ENCODE assay signal across 8 mouse cellular contexts in genomic region chr7:99380491-99381213, GRCm38 (mm10). TPM values are rescaled to one million over a fixed set of nuclear protein-coding genes. Genes with fewer than 3 reads are reported as not detected.
DNase-seq lines count a peak whose midpoint lies in the region; ATAC-seq and TF ChIP-seq lines count a peak whose summit lies in the region.

No protein-coding gene starts in this region.

- H3K4me2 ChIP-seq in hindbrain, embryonic 15.5 days = peak overlapping the region; percentile 73
- H3K4me2 ChIP-seq in liver, embryonic 16.5 days (ENCODE audit: low read depth, low read length) = peak overlapping the region; percentile 88

- TF ChIP-seq POLR2A in kidney, adult 2 months (IDR thresholded peaks at IDR 0.05; ENCODE audit: low read depth, low read length) = no peak

- H3K27me3 ChIP-seq in kidney, adult 2 months (replicated peaks; ENCODE audit: control insufficient read depth, insufficient read depth, low read length) = no peaks in the 10 kb centered on the region
- peaks cover 21% of the 10 kb centered on the region for H3K27me3 ChIP-seq in embryonic facial prominence, embryonic 10.5 days (replicated peaks; ENCODE audit: low read depth, poor library complexity, severe bottlenecking)
- H3K27me3 ChIP-seq in hindbrain, embryonic 15.5 days = no peaks in the 10 kb centered on the region
- peaks cover 22% of the 10 kb centered on the region for H3K27me3 ChIP-seq in liver, embryonic 16.5 days (ENCODE audit: control insufficient read depth, insufficient read depth, low read depth, low read length)

- no peaks in the 10 kb centered on the region for H3K9me3 ChIP-seq in embryonic facial prominence, embryonic 10.5 days
- H3K9me3 ChIP-seq in hindbrain, embryonic 15.5 days = no peaks in the 10 kb centered on the region
- H3K9me3 ChIP-seq in liver, embryonic 16.5 days (replicated peaks; ENCODE audit: control insufficient read depth, low read length) = no peaks in the 10 kb centered on the region; the same call in 1 of the 2 replicates

- peak overlapping the region; percentile 64 for H3K4me3 ChIP-seq in kidney, adult 2 months (ENCODE audit: insufficient read depth, low read depth, low read length)
- peak overlapping the region; percentile 79 for H3K4me3 ChIP-seq in embryonic facial prominence, embryonic 10.5 days
- peak overlapping the region; percentile 78 for H3K4me3 ChIP-seq in hindbrain, embryonic 15.5 days
- H3K4me3 ChIP-seq in liver, embryonic 16.5 days (ENCODE audit: low read depth, low read length) = peak overlapping the region; percentile 64

- H3K4me1 ChIP-seq in kidney, adult 2 months (ENCODE audit: control insufficient read depth, insufficient read depth, low read length) = 0 out of 2 replicates have a peak, but pooled peaks cover 4% of the 10 kb centered on the region
- H3K4me1 ChIP-seq in embryonic facial prominence, embryonic 10.5 days = peaks cover 65% of the 10 kb centered on the region
- peaks cover 41% of the 10 kb centered on the region for H3K4me1 ChIP-seq in hindbrain, embryonic 15.5 days (replicated peaks)
- H3K4me1 ChIP-seq in liver, embryonic 16.5 days (ENCODE audit: control insufficient read depth, low read depth, low read length) = peaks cover 12% of the 10 kb centered on the region

- H3K36me3 ChIP-seq in kidney, adult 2 months (ENCODE audit: control insufficient read depth, insufficient read depth, low read length) = no peaks in the 10 kb centered on the region
- H3K36me3 ChIP-seq in embryonic facial prominence, embryonic 10.5 days (replicated peaks) = no peaks in the 10 kb centered on the region
- H3K36me3 ChIP-seq in hindbrain, embryonic 15.5 days = no peaks in the 10 kb centered on the region
- H3K36me3 ChIP-seq in liver, embryonic 16.5 days (ENCODE audit: control insufficient read depth, insufficient read depth) = no peaks in the 10 kb centered on the region

- TF ChIP-seq CTCF in kidney, adult 2 months (conservative IDR thresholded peaks at IDR 0.05; ENCODE audit: insufficient read depth, insufficient read length, low read depth, low read length) = no peak

- DNase-seq in kidney, adult 2 months = no peak
- DNase-seq in kidney, adult 8-10 months = no peak
- peak; percentile 37 for DNase-seq in Muller cell, postnatal 12 days (ENCODE audit: inconsistent ontology term)
- peak; percentile 80 for DNase-seq in embryonic facial prominence, embryonic 10.5 days (ENCODE audit: low spot score)
- DNase-seq in right cerebral cortex, postnatal 10 days (ENCODE audit: low spot score in 2 of 2) = peak; percentile 64
- no peak for DNase-seq in urinary bladder, postnatal 4 days (ENCODE audit: low spot score in 2 of 2)

- 1% methylated on average over 24 of the region's 24 CpGs for WGBS in kidney, adult 2 months
- under 1% methylated on average over 24 of the region's 24 CpGs for WGBS in embryonic facial prominence, embryonic 10.5 days
- WGBS in hindbrain, embryonic 15.5 days = under 1% methylated on average over 24 of the region's 24 CpGs
- 2% methylated on average over 24 of the region's 24 CpGs for WGBS in liver, embryonic 16.5 days (ENCODE audit: insufficient replicate concordance)

- ATAC-seq in hindbrain, embryonic 15.5 days (ENCODE audit: low FRiP score, low read depth) = peak; percentile 67
- ATAC-seq in liver, embryonic 16.5 days (ENCODE audit: low read depth) = peak; percentile 37

- no peak overlapping the region for H3K27ac ChIP-seq in kidney, adult 2 months (ENCODE audit: insufficient read depth, low read depth, low read length)
- H3K27ac ChIP-seq in embryonic facial prominence, embryonic 10.5 days (replicated peaks) = peak overlapping the region; percentile 98
- H3K27ac ChIP-seq in hindbrain, embryonic 15.5 days (replicated peaks) = peak overlapping the region; percentile 96
- no peak overlapping the region for H3K27ac ChIP-seq in liver, embryonic 16.5 days (ENCODE audit: low read length)

- peak overlapping the region; percentile 60 for H3K9ac ChIP-seq in hindbrain, embryonic 15.5 days
- peak overlapping the region; percentile 27; the same call in 1 of the 2 replicates for H3K9ac ChIP-seq in liver, embryonic 16.5 days (ENCODE audit: low read depth, low read length)

RNA-seq across cellular contexts. Expression of gene Gdpd5, which starts 0.6 kb away (rescaled TPM):
- 10.4 and 11.5 TPM in 2 replicates for polyA plus RNA-seq in kidney, adult 2 months (2012; rRNA removed)
- polyA plus RNA-seq in embryonic facial prominence, embryonic 10.5 days (2016; fragmentation: Nextera tagmentation; extraction: Ambion mirVana) = 21.4 TPM in 2 replicates
- polyA plus RNA-seq in hindbrain, embryonic 15.5 days (2015; fragmentation: Nextera tagmentation; extraction: Ambion mirVana) = 43.8 and 49.3 TPM in 2 replicates
- 1.5 and 2.1 TPM in 2 replicates for polyA plus RNA-seq in liver, embryonic 16.5 days (2015; fragmentation: Nextera tagmentation; extraction: Ambion mirVana)

RNA-seq across cellular contexts. Expression of gene Serpinh1, which starts 27.6 kb away (rescaled TPM):
- 127 and 150 TPM in 2 replicates for polyA plus RNA-seq in kidney, adult 2 months (2012; rRNA removed)
- 1,061 and 1,072 TPM in 2 replicates for polyA plus RNA-seq in embryonic facial prominence, embryonic 10.5 days (2016; fragmentation: Nextera tagmentation; extraction: Ambion mirVana)
- polyA plus RNA-seq in hindbrain, embryonic 15.5 days (2015; fragmentation: Nextera tagmentation; extraction: Ambion mirVana) = 286 and 303 TPM in 2 replicates
- 68.7 and 72.1 TPM in 2 replicates for polyA plus RNA-seq in liver, embryonic 16.5 days (2015; fragmentation: Nextera tagmentation; extraction: Ambion mirVana)

Comparison
In these comparisons a context has a peak if more than half of its experiments do, and no peak if none do; other contexts are left out.
1. DNase-seq: peak in Muller cell, postnatal 12 days (single experiment), embryonic facial prominence, embryonic 10.5 days (single experiment) and right cerebral cortex, postnatal 10 days (2 of 2); none in kidney, adult 2 months (single experiment), kidney, adult 8-10 months (0 of 2) and urinary bladder, postnatal 4 days (0 of 2).
2. H3K27ac ChIP-seq: peak in embryonic facial prominence, embryonic 10.5 days (single experiment) and hindbrain, embryonic 15.5 days (single experiment); none in kidney, adult 2 months (single experiment) and liver, embryonic 16.5 days (single experiment).
3. Peak in every context shown above with its lines, with median percentiles within 50 percentile points of each other: H3K4me3 ChIP-seq.